Mouse (Mus musculus) adrenal gland, adult 8-10 months (tissue): Measurements from ENCODE around the gene H60b. TPM values are rescaled to one million over a fixed set of nuclear protein-coding genes. Genes with fewer than 3 reads are reported as not detected.
"Not testable (repeated sequence)": the region's sequence is repeated elsewhere in the genome, so short reads cannot be mapped to it uniquely, and the experiment has no call there.

Source experiments
- DNase-seq: peaks from one replicate; pipeline ENCODE4 v3.0.0; 2022
- total RNA-seq, 4 experiments: library from RNA; stranded (reverse); gene quantifications; 2 replicates each; pipeline ENCODE4 v1.2.4; 2022

The H60b gene
- total RNA-seq, 4 experiments from 2014 or later = 0.38 TPM; not detected in 3

GRCm38 (mm10) chr10:22165328-22166003, 7.1 kb downstream of the H60b start:
- DNase-seq = not testable (repeated sequence)

GRCm38 (mm10) chr10:22166025-22166424, 7.6 kb downstream of the H60b start:
- DNase-seq = not testable (repeated sequence)

- DNase-seq = not testable (repeated sequence)
Observed at GRCm38 (mm10) chr10:22167061-22167460, 8.7 kb downstream of the H60b start.

GRCm38 (mm10) chr10:22169116-22169515, 10.7 kb downstream of the H60b start:
- not testable (repeated sequence) for DNase-seq

GRCm38 (mm10) chr10:22172431-22173334, 14.3 kb downstream of the H60b start:
- not testable (repeated sequence) for DNase-seq

GRCm38 (mm10) chr10:22173335-22174189, 15.2 kb downstream of the H60b start:
- not testable (repeated sequence) for DNase-seq

- DNase-seq = not testable (repeated sequence)
Observed at GRCm38 (mm10) chr10:22174190-22174487, 15.8 kb downstream of the H60b start.

- DNase-seq = not testable (repeated sequence)
Observed at GRCm38 (mm10) chr10:22176515-22176914, 18.1 kb downstream of the H60b start.

GRCm38 (mm10) chr10:22191035-22191434, 32.6 kb downstream of the H60b start:
- DNase-seq = not testable (repeated sequence)

- DNase-seq = not testable (repeated sequence)
Observed at GRCm38 (mm10) chr10:22201352-22201751, 43.0 kb downstream of the H60b start.

- not testable (repeated sequence) for DNase-seq
Observed at GRCm38 (mm10) chr10:22202784-22203583, 44.6 kb downstream of the H60b start.

GRCm38 (mm10) chr10:22206443-22206842, 48.1 kb downstream of the H60b start:
- not testable (repeated sequence) for DNase-seq

- peak; percentile 52 for DNase-seq
Observed at GRCm38 (mm10) chr10:22212012-22212696, 53.8 kb downstream of the H60b start.

- DNase-seq = peak; percentile 17
Observed at GRCm38 (mm10) chr10:22223474-22224349, 65.3 kb downstream of the H60b start.

- DNase-seq = no peak
Observed at GRCm38 (mm10) chr10:22265060-22265459, 106.7 kb downstream of the H60b start.

GRCm38 (mm10) chr10:22270879-22271786, 112.7 kb downstream of the H60b start:
- DNase-seq = not testable (repeated sequence)

- DNase-seq = not testable (repeated sequence)
Observed at GRCm38 (mm10) chr10:22272914-22273683, 114.7 kb downstream of the H60b start.

- no peak for DNase-seq
Observed at GRCm38 (mm10) chr10:22273684-22274305, 115.4 kb downstream of the H60b start.
